Mouse (Mus musculus): ENCODE measurements around the gene Gstt3. TPM values are rescaled to one million over a fixed set of nuclear protein-coding genes. Genes with fewer than 3 reads are reported as not detected.
A peak's percentile ranks its signal among the peaks of the same experiment; 100 is the strongest.

Gstt3 gene
- 10 to 100 TPM; 19.5 to 30.6 TPM for total RNA-seq (2021)
- long read RNA-seq, experiment 1, transcript Gstt3-201 (5 exons, 1,880 nt) = major isoform, 16 of 18 reads
- long read RNA-seq, experiment 1, partial matches to known transcripts = 1 of 18 reads
- long read RNA-seq, experiment 1, other reads (novel, unspliced or antisense) = 1 of 18 reads
- long read RNA-seq, experiment 2, transcript Gstt3-201 (5 exons, 1,880 nt) = major isoform, 52 of 64 reads
- long read RNA-seq, experiment 2, partial matches to known transcripts = 5 of 64 reads
- long read RNA-seq, experiment 2, other reads (novel, unspliced or antisense) = 7 of 64 reads

- DNase-seq (ENCODE audit: low spot score in 2 of 2) = peak; percentile 57
Measured at GRCm38 (mm10) chr10:75780769-75781578, at the start of gene Gstt3, which contains the start of gene Gm20441. Gstt3 (minus strand) TSS chr10:75781414. Gm20441 (minus strand) TSS chr10:75780954.

DNA sequence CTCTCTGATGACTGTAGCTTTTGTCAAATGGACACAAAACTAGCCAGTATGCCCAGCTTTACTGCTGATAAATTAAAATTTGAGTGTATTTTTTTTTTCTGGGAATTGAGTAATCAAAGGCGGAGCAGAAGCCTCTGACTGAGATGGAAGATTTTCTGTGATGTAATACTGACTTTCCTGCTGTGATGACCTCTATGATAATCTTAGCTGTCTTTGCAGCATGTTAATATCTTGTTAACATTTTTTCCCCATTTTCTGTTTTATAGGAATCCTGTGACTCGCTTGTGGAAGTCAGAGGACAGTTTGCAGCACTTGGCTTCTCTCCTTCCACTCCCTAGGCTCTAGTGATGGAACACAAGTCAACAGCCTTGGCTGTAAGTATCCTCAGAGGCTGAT is 49.1 kb upstream of the Gstt3 start:
- DNase-seq (ENCODE audit: low spot score in 2 of 2) = no peak

DNA sequence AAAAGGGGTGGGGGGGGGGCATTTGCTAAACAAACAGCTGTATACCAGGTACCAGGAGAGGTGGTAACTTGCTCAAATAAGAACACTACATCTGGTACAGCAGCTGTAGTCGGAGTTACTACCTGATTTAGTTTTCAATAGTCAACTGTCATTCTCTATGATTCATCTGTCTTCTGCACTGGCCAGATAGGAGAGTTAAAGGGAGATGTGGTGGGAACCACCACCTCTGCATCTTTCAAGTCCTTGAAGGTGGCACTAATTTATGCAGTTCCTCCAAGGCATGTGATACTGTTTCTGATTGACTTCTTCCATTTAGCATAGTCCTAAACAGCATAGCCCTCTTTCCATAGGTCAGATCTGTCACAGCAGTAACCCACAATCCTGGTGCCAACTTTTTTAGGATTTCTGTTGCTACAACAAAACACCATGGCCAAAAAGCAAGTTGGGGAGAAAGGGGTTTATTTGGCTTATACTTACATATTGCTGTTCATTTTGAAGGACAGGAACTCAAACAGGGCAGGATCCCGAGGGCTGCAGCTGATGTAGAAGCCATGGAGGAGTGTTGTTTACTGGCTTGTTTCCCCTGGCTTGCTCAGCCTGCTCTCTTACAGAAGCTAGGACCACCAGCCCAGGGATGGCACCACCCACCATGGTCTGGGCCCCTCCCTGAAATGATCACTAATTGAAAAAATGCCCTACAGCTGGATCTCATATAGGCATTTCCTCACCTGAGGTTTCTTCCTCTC is 48.5 kb upstream of the Gstt3 start:
- no peak for DNase-seq (ENCODE audit: low spot score in 2 of 2)

DNA sequence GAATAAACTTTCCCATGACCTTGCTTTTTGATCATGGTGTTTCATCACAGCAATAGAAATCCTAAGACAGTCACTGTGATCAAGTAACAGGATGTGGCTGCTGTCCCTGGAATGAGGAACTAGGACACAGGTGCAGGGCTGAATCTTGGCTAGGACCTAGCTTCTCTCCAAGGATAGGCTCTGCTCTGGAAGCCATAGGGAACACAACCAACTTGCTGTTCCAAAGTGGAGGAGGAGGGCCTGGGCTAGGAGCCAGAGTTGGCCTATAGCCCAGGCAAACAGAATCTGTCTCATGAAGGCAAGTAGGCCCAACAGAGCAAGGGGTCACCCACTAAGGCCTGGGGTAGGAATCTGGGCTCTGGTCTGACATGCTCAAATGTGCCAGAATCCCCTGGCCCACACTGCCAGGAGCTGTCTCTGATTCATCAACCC is 47.3 kb upstream of the Gstt3 start:
- peak in 1 of 2 experiments; percentile 38 for DNase-seq (ENCODE audit: low spot score in 2 of 2)

GRCm38 (mm10) chr10:75827668-75828360 is 46.6 kb upstream of the Gstt3 start:
- peak in 1 of 2 experiments; percentile 40 for DNase-seq (ENCODE audit: low spot score in 2 of 2)

GRCm38 (mm10) chr10:75824530-75824929 is 43.3 kb upstream of the Gstt3 start:
- no peak for DNase-seq (ENCODE audit: low spot score in 2 of 2)

- no peak for DNase-seq (ENCODE audit: low spot score in 2 of 2)
Measured at GRCm38 (mm10) chr10:75823782-75824181, 42.6 kb upstream of the Gstt3 start.

DNA sequence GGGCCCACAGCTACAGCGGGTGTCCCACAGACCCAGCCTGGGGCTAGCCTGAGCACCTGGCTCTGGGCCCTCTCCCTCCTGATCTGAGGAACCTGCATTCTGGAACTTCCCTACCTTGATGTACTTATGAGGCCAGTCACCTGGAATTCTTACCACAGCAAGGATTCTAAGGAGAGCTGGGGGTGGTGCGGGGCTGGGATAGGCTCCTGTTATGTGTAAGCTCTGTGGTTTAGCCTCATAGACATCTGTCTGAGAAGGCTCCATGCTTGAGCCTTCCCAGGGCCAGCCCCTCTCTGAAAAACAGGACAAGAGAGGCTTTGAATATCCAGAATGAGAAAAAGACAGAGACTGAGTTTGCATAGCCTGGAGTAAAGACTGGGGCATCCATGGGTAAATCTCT is 41.2 kb upstream of the Gstt3 start, which contains the start of gene Gstt4:
Gene Gstt4, minus strand, starts transcription at position 101 of the 400 bp plus-strand sequence.
- DNase-seq (ENCODE audit: low spot score in 2 of 2) = no peak

DNA sequence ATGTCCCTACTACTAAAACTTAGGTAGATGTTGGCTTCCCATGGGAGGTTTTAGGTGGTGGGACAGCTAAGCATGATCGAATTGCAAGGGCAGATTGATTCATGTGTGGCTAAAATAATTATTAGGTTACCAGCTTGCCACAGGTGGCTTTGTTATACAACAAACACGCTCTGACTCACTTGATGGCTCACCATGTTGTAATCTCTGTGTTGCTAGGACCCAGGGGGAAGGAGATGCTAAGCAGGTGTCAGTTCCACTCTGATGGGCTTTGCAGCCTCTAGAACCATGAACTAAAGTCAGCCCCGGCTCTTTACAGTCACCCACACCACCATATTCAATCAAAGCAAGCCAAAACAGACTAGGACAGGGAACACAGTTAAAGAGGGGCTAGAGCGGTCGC is 38.7 kb upstream of the Gstt3 start:
- no peak for DNase-seq (ENCODE audit: low spot score in 2 of 2)

DNA sequence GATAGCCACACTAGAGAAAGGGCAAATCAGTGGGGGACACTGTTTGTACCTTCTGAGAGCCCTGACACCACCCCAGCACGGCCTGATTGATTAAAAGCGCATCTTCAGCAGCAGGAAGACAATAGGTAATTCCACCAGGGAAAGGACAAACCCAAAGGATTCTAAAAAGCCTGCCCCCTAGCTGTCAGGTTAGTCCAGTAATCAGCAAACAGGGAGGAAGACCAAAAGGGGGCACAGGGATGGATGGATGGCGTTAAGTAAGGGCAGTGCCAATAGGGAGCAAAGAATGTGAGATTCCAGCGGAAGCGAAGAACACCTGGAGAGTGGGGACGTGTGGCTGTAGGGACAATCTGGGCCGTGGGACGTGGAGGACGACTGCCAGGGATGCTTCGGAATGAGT is 37.4 kb upstream of the Gstt3 start:
- DNase-seq (ENCODE audit: low spot score in 2 of 2) = no peak

DNA sequence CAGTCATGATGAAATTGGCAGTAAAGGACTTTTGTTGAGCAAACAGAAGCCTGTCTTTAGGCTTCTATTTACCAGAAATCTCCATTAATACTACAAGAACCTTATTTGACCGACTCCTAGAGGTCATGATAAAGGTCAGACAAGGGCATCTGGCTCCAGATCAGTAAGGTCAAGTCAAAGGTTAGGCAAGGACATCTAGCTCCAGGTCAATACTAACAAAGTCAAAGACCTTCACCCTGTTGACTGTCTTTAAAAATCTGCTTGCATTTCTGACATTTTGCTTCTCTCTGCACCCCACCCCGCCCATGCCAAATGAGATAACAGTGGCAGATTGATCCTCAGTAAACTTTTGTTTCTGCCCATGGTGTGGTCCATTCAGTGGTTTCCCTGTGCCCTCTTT is 23.0 kb upstream of the Gstt3 start:
- DNase-seq (ENCODE audit: low spot score in 2 of 2) = no peak

- DNase-seq (ENCODE audit: low spot score in 2 of 2) = peak; percentile 51 to 57
Measured at GRCm38 (mm10) chr10:75798176-75798696, 17.0 kb upstream of the Gstt3 start, which contains the start of gene Gstt1. Gstt1 (minus strand) TSS chr10:75798584.

- peak; percentile 41 to 48 for DNase-seq (ENCODE audit: low spot score in 2 of 2)
Measured at GRCm38 (mm10) chr10:75797619-75798175, 16.5 kb upstream of the Gstt3 start.

GRCm38 (mm10) chr10:75796731-75797516 is 15.7 kb upstream of the Gstt3 start:
- DNase-seq (ENCODE audit: low spot score in 2 of 2) = no peak

DNA sequence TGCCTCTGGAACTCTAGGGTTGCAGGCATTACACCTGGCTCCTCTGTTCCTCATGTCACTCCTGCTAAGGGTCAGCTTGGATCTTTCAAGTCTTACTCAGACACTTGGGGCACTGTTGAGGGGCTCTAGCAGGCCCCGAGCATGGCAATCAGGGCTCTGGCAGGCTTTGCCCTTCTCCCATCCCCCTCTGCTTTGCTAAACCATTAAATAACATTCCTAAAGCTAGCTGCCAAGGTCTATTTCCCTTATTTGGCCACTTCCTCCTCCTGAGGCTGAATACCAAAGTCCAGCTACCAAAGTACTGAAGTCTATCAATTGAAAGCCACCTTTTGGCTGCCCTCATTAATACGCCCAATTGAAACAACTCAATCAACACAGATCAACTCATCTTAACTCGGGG is 13.7 kb upstream of the Gstt3 start:
- no peak for DNase-seq (ENCODE audit: low spot score in 2 of 2)

GRCm38 (mm10) chr10:75790773-75791172 is 9.6 kb upstream of the Gstt3 start:
- no peak for DNase-seq (ENCODE audit: low spot score in 2 of 2)

GRCm38 (mm10) chr10:75789841-75790240 is 8.6 kb upstream of the Gstt3 start:
- DNase-seq (ENCODE audit: low spot score in 2 of 2) = no peak

DNA sequence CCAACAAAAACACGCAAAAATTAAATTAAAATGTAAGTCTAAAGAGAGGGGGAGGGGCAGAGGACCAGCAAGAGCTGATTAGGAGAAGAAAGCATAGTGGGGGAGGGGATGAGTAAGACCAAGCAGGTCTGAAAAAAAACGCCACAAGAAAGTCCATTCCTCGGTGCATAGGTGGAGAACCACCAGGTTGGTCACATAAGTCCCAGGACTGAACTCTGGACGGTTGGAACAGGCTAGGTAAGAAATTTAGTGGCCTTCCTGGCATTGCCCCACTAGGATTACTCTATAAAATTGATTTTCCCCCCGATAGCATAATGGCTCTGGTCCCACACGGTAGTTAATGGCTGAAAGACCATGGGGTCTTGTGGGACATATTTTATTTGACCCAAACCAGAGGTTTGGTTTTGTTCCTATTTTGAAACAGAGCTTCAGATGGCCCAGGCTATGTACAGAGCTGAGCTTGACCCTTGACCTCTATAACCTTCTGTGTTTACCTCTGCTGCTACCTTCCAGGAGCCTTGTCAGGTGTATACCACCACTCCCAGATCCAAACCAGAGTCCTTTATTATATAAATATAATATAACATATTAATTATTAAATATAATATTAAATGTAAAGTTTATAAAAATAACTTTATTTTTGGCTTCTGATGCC is 8.0 kb upstream of the Gstt3 start:
- DNase-seq (ENCODE audit: low spot score in 2 of 2) = no peak

DNA sequence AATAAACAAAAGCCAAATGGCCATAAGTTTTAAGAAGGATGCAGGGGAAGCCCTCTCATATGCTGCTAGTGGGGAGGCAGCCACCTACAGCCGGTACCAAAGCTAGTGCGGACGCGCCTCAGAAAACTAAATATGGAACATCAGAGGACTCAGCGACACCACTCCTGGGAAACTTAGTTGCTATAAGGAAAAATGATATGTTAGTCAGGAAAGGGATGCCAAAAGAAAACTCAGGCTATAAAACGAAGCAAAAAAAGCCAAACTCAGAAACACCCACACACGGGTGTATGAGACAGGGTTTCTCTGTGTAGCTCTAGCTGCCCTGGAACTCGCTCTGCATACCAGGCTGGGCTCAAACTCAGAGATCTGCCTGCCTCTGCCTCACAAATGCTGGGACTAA is 7.1 kb upstream of the Gstt3 start:
- no peak for DNase-seq (ENCODE audit: low spot score in 2 of 2)
